Comparison of ENCODE assay signal across 8 mouse cellular contexts in genomic region chr5:115134234-115135165, GRCm38 (mm10). TPM values are rescaled to one million over a fixed set of nuclear protein-coding genes. Genes with fewer than 3 reads are reported as not detected.
DNase-seq lines count a peak whose midpoint lies in the region; ATAC-seq lines count a peak whose summit lies in the region.

Gene Unc119b, minus strand, starts transcription at chr5:115134975.

- ATAC-seq in heart, embryonic 11.5 days (replicated peaks; ENCODE audit: insufficient number of reproducible peaks, low FRiP score, low TSS enrichment): peak; percentile 91
- ATAC-seq in kidney, embryonic 16.5 days (ENCODE audit: low FRiP score, low TSS enrichment): peak; percentile 93

- peaks cover 8% of the 10 kb centered on the region for H3K36me3 ChIP-seq in erythroblast, embryonic 14.5 days (ENCODE audit: control insufficient read depth)
- H3K36me3 ChIP-seq in heart, embryonic 11.5 days (ENCODE audit: control insufficient read depth, insufficient read depth, low read length): peaks cover 7% of the 10 kb centered on the region
- peaks cover 8% of the 10 kb centered on the region for H3K36me3 ChIP-seq in kidney, embryonic 16.5 days (ENCODE audit: insufficient read depth, low read length)

- peak within 1 kb of the TSS; percentile 99 for H3K4me2 ChIP-seq in heart, embryonic 11.5 days
- peak within 1 kb of the TSS; percentile 96 for H3K4me2 ChIP-seq in kidney, embryonic 16.5 days (replicated peaks; ENCODE audit: low read depth, low read length)

- under 1% methylated on average over 58 of the region's 81 CpGs for WGBS in heart, embryonic 11.5 days (ENCODE audit: insufficient replicate concordance)
- whole genome bisulfite sequencing in kidney, embryonic 16.5 days: under 1% methylated on average over 64 of the region's 81 CpGs

- peaks cover 19% of the 10 kb centered on the region for H3K4me1 ChIP-seq in erythroblast, embryonic 14.5 days (ENCODE audit: control insufficient read depth)
- H3K4me1 ChIP-seq in heart, embryonic 11.5 days (ENCODE audit: control insufficient read depth, insufficient read depth, low read length): peaks cover 3% of the 10 kb centered on the region
- H3K4me1 ChIP-seq in kidney, embryonic 16.5 days (ENCODE audit: insufficient read depth, low read length): peaks cover 15% of the 10 kb centered on the region

- peak; percentile 91 for DNase-seq in CD4-positive helper T cell, adult 2 months (ENCODE audit: low read depth, low spot score)
- peak; percentile 64 for DNase-seq in brain, embryonic 18.5 days (ENCODE audit: low read depth, low spot score)
- DNase-seq in liver: peak; percentile 92
- peak; percentile 73 to 84 for DNase-seq in monocyte, adult 2 months (ENCODE audit: low read depth in 1 of 2, low spot score in 2 of 2)
- peak; percentile 84 to 89 for DNase-seq in spleen, postnatal 14 days (ENCODE audit: low spot score in 2 of 2)

- peak within 1 kb of the TSS; percentile 82 for H3K4me3 ChIP-seq in erythroblast, embryonic 14.5 days (replicated peaks)
- H3K4me3 ChIP-seq in heart, embryonic 11.5 days (ENCODE audit: low read depth, low read length): peak within 1 kb of the TSS; percentile 92
- peak within 1 kb of the TSS; percentile 94 for H3K4me3 ChIP-seq in kidney, embryonic 16.5 days (ENCODE audit: low read length)

- no peak within 1 kb of the TSS; the same call in 1 of the 2 replicates for H3K27ac ChIP-seq in heart, embryonic 11.5 days (ENCODE audit: low read depth, low read length)
- 0 out of 2 replicates have a peak within 1 kb of the TSS, but pooled peaks have one; percentile 45 for H3K27ac ChIP-seq in kidney, embryonic 16.5 days (ENCODE audit: low read length)

- peaks cover 29% of the 10 kb centered on the region for H3K27me3 ChIP-seq in erythroblast, embryonic 14.5 days (ENCODE audit: control insufficient read depth)
- no peaks in the 10 kb centered on the region for H3K27me3 ChIP-seq in heart, embryonic 11.5 days (ENCODE audit: control insufficient read depth, insufficient read depth, low read length)
- H3K27me3 ChIP-seq in kidney, embryonic 16.5 days (ENCODE audit: insufficient read depth, low read length): no peaks in the 10 kb centered on the region

- peak within 1 kb of the TSS; percentile 81 for H3K9ac ChIP-seq in heart, embryonic 11.5 days (ENCODE audit: low read depth, low read length)
- H3K9ac ChIP-seq in kidney, embryonic 16.5 days (replicated peaks; ENCODE audit: low read length): peak within 1 kb of the TSS; percentile 93

- no peaks in the 10 kb centered on the region; the same call in 1 of the 2 replicates for H3K9me3 ChIP-seq in erythroblast, embryonic 14.5 days (ENCODE audit: control insufficient read depth, low read length)
- no peaks in the 10 kb centered on the region for H3K9me3 ChIP-seq in heart, embryonic 11.5 days (replicated peaks; ENCODE audit: control insufficient read depth, low read length)
- no peaks in the 10 kb centered on the region for H3K9me3 ChIP-seq in kidney, embryonic 16.5 days (ENCODE audit: low read length)

RNA-seq across cellular contexts. Expression of gene Unc119b, which starts in this region (rescaled TPM):
- 1.3 and 1.6 TPM in 2 replicates for polyA plus RNA-seq in erythroblast, embryonic 14.5 days (2012)
- polyA plus RNA-seq in heart, embryonic 11.5 days (2014; fragmentation: Nextera tagmentation; extraction: Ambion mirVana): 18.9 and 21.6 TPM in 2 replicates
- polyA plus RNA-seq in kidney, embryonic 16.5 days (2015; fragmentation: Nextera tagmentation; extraction: Ambion mirVana): 53.5 and 54.8 TPM in 2 replicates
